Mouse (Mus musculus) retina, postnatal 1 day (tissue): ENCODE measurements at regions not wholly inside any gene's neighbourhood (a gene's known extent, or its start where the extent isn't known, plus 50 kb on each side); places are given as distances from the start of the nearest gene placed in this dataset.

Experiments used
- DNase-seq: peaks from one replicate; pipeline ENCODE4 v3.0.0-alpha.2; 2012

- DNase-seq = no peak
Observed at GRCm38 (mm10) chr10:67819534-67819933, 92.9 kb downstream of the Zfp365 start.

GRCm38 (mm10) chr10:67813901-67814300 is 98.6 kb downstream of the Zfp365 start:
- no peak for DNase-seq

GRCm38 (mm10) chr10:67805131-67805530 is 107.3 kb downstream of the Zfp365 start:
- peak; percentile 46 for DNase-seq

GRCm38 (mm10) chr10:67804637-67805036 is 107.8 kb downstream of the Zfp365 start:
- no peak for DNase-seq

- DNase-seq = no peak
Observed at GRCm38 (mm10) chr10:67802156-67802555, 110.3 kb downstream of the Zfp365 start.

GRCm38 (mm10) chr10:67801619-67802018 is 110.8 kb downstream of the Zfp365 start:
- no peak for DNase-seq

- DNase-seq = peak; percentile 31
Observed at GRCm38 (mm10) chr10:67798991-67799390, 113.5 kb downstream of the Zfp365 start.

GRCm38 (mm10) chr10:67793206-67793605 is 119.3 kb downstream of the Zfp365 start:
- DNase-seq = no peak

GRCm38 (mm10) chr10:67789651-67790050 is 122.8 kb downstream of the Zfp365 start:
- no peak for DNase-seq

- DNase-seq = no peak
Observed at GRCm38 (mm10) chr10:67788116-67788515, 124.3 kb downstream of the Zfp365 start.

- DNase-seq = no peak
Observed at GRCm38 (mm10) chr10:67785563-67785962, 126.9 kb downstream of the Zfp365 start.

- no peak for DNase-seq
Observed at GRCm38 (mm10) chr10:67778341-67778740, 134.1 kb downstream of the Zfp365 start.

- DNase-seq = no peak
Observed at GRCm38 (mm10) chr10:67777721-67778120, 134.7 kb downstream of the Zfp365 start.

GRCm38 (mm10) chr10:67776851-67777250 is 135.6 kb downstream of the Zfp365 start:
- no peak for DNase-seq

- DNase-seq = no peak
Observed at GRCm38 (mm10) chr10:67771796-67772195, 140.7 kb downstream of the Zfp365 start.

- peak; percentile 78 for DNase-seq
Observed at GRCm38 (mm10) chr10:67766099-67766498, 146.4 kb downstream of the Zfp365 start.

GRCm38 (mm10) chr10:67760424-67760823 is 152.0 kb downstream of the Zfp365 start:
- DNase-seq = no peak

- DNase-seq = no peak
Observed at GRCm38 (mm10) chr10:67748121-67748520, 164.3 kb downstream of the Zfp365 start.

- DNase-seq = no peak
Observed at GRCm38 (mm10) chr10:67747461-67747860, 165.0 kb downstream of the Zfp365 start.

- no peak for DNase-seq
Observed at GRCm38 (mm10) chr10:67746140-67746539, 166.3 kb downstream of the Zfp365 start.

GRCm38 (mm10) chr10:67743561-67743960 is 168.9 kb downstream of the Zfp365 start:
- DNase-seq = no peak

GRCm38 (mm10) chr10:67742824-67743223 is 169.6 kb downstream of the Zfp365 start:
- DNase-seq = no peak

GRCm38 (mm10) chr10:67742305-67742704 is 170.2 kb downstream of the Zfp365 start:
- DNase-seq = no peak

GRCm38 (mm10) chr10:67739199-67739598 is 173.3 kb downstream of the Zfp365 start:
- DNase-seq = no peak

- peak; percentile 32 for DNase-seq
Observed at GRCm38 (mm10) chr10:67736636-67737035, 175.8 kb downstream of the Zfp365 start.

- DNase-seq = no peak
Observed at GRCm38 (mm10) chr10:67731577-67731976, 180.9 kb downstream of the Zfp365 start.
